Comparison of ENCODE assay signal across 12 mouse cellular contexts in genomic region chr8:70220236-70220840, GRCm38 (mm10). TPM values are rescaled to one million over a fixed set of nuclear protein-coding genes. Genes with fewer than 3 reads are reported as not detected.
DNase-seq lines count a peak whose midpoint lies in the region; ATAC-seq and TF ChIP-seq lines count a peak whose summit lies in the region.
"Had no signal": no experiment of that assay in that cellular context is flagged by ENCODE, and none has a peak within 500 bp of the region (broad histone marks: within the 10 kb centered on the region; RNA-seq: fewer than 3 reads in every experiment).

No protein-coding gene starts in this region.

- no peaks in the 10 kb centered on the region for H3K27me3 ChIP-seq in cerebellum, adult 2 months (ENCODE audit: control insufficient read depth, insufficient read depth, low read length)
- H3K27me3 ChIP-seq: limb, embryonic 13.5 days; neural tube, embryonic 15.5 days had no signal

- 55% methylated on average over 8 of the region's 8 CpGs for WGBS in cerebellum, adult 2 months

- DNase-seq in cerebellum, adult 2 months, result peak; percentile 57 to 67
- DNase-seq in adipocyte (ENCODE audit: low spot score), result peak; percentile 79
- DNase-seq in cerebellum, postnatal 36 days, result peak; percentile 56 to 65
- peak; percentile 71 for DNase-seq in kidney, postnatal 10 days
- no peak for DNase-seq in thymus, adult 18-20 months
- DNase-seq in yolk sac, embryonic 10.5 days (ENCODE audit: low spot score), result no peak
- DNase-seq in layer of hippocampus, adult 2 months (ENCODE audit: low spot score in 2 of 2), result no peak
- DNase-seq: B cell, adult 2 months had no signal

- no peak for ATAC-seq in cerebellum, adult (ENCODE audit: insufficient number of reproducible peaks, low FRiP score, low TSS enrichment)

- TF ChIP-seq CTCF in cerebellum, adult 2 months (IDR thresholded peaks at IDR 0.05; ENCODE audit: borderline replicate concordance, insufficient read depth, low read depth, low read length), result no peak
- no peak for TF ChIP-seq CTCF in layer of hippocampus, adult 2 months (conservative IDR thresholded peaks at IDR 0.05)

- H3K4me3 ChIP-seq in cerebellum, adult 2 months (replicated peaks; ENCODE audit: insufficient read depth, low read depth, low read length), result no peak overlapping the region
- no peak overlapping the region for H3K4me3 ChIP-seq in layer of hippocampus, adult 2 months
- H3K4me3 ChIP-seq: limb, embryonic 13.5 days; megakaryocyte, embryonic 14.5 days; neural tube, embryonic 15.5 days had no signal

- no peak for TF ChIP-seq POLR2A in cerebellum, adult 2 months (IDR thresholded peaks at IDR 0.05; ENCODE audit: borderline replicate concordance, insufficient read depth, low read length)

- peaks cover 12% of the 10 kb centered on the region for H3K4me1 ChIP-seq in cerebellum, adult 2 months (ENCODE audit: control insufficient read depth, insufficient read depth, low read length)
- H3K4me1 ChIP-seq: neural tube, embryonic 15.5 days had no signal

- H3K27ac ChIP-seq in cerebellum, adult 2 months (ENCODE audit: insufficient read depth, low read length), result no peak overlapping the region
- H3K27ac ChIP-seq in layer of hippocampus, adult 2 months, result no peak overlapping the region
- H3K27ac ChIP-seq: limb, embryonic 13.5 days; neural tube, embryonic 15.5 days had no signal

RNA-seq across cellular contexts. Expression of gene Slc25a42, which starts 8.2 kb away (rescaled TPM):
- 45.5 and 46.3 TPM in 2 replicates for polyA plus RNA-seq in cerebellum, adult 2 months (2012; rRNA removed)
- total RNA-seq in layer of hippocampus, adult 2 months (2021), result 10 to 100 TPM; 43.9 to 44.0 TPM

RNA-seq across cellular contexts. Expression of gene Sugp2, which starts 13.7 kb away (rescaled TPM):
- 102 and 108 TPM in 2 replicates for polyA plus RNA-seq in cerebellum, adult 2 months (2012; rRNA removed)
- 100 to 1,000 TPM; 130 to 131 TPM for total RNA-seq in layer of hippocampus, adult 2 months (2021)

RNA-seq across cellular contexts. Expression of gene Armc6, which starts 13.9 kb away (rescaled TPM):
- polyA plus RNA-seq in cerebellum, adult 2 months (2012; rRNA removed), result 45.8 and 46.7 TPM in 2 replicates
- 10 to 100 TPM; 45.6 to 47.1 TPM for total RNA-seq in layer of hippocampus, adult 2 months (2021)

RNA-seq across cellular contexts. Expression of gene Tmem161a, which starts 48.2 kb away (rescaled TPM):
- 61.4 and 66.0 TPM in 2 replicates for polyA plus RNA-seq in cerebellum, adult 2 months (2012; rRNA removed)
- total RNA-seq in layer of hippocampus, adult 2 months (2021), result 10 to 100 TPM; 46.4 to 59.0 TPM

Comparison
In these comparisons a context has a peak if more than half of its experiments do, and no peak if none do; other contexts are left out.
1. DNase-seq: peak in cerebellum, adult 2 months (2 of 2), adipocyte (single experiment), cerebellum, postnatal 36 days (2 of 2) and kidney, postnatal 10 days (single experiment); none in thymus, adult 18-20 months (0 of 2), yolk sac, embryonic 10.5 days (single experiment) and layer of hippocampus, adult 2 months (0 of 2).